Comparison of ENCODE assay signal across 8 mouse cellular contexts in the genomic region with DNA sequence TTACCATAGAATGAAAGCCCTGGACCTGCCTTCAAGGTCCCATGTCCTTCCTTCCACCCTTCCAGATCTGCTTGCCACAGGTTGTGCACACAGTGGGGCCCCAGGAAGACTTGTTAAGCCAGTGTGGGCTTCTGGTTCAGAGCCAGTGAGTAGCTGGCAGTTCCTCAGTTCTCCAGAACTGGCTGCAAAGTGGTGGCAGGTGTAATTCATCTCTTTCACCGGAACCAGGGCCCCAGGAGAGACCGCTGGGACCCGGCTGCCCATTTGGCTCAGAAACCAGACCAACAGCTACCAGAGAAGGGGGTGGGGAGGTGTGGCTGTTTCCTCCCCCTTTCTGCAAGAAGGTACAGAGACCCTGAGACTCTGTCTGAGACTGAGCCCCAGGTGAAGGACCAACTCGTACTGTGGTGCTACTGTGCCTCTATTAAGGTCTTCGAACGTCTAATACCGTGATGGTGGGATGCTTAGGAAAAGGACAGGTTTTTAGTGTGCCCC. TPM values are rescaled to one million over a fixed set of nuclear protein-coding genes. Genes with fewer than 3 reads are reported as not detected.
DNase-seq lines count a peak whose midpoint lies in the region; ATAC-seq and TF ChIP-seq lines count a peak whose summit lies in the region.

No protein-coding gene starts in this region.

- H3K36me3 ChIP-seq in E14TG2a.4 (ENCODE audit: insufficient read depth, low read length) = no peaks in the 10 kb centered on the region
- no peaks in the 10 kb centered on the region for H3K36me3 ChIP-seq in forebrain, embryonic 16.5 days (ENCODE audit: control insufficient read depth, insufficient read depth)
- H3K36me3 ChIP-seq in liver, embryonic 16.5 days (ENCODE audit: control insufficient read depth, insufficient read depth) = no peaks in the 10 kb centered on the region

- peak overlapping the region; percentile 83 for H3K4me3 ChIP-seq in E14TG2a.4 (replicated peaks; ENCODE audit: low read length)
- H3K4me3 ChIP-seq in brown adipose tissue, adult 24 weeks (ENCODE audit: insufficient read depth, low read depth, low read length) = peak overlapping the region; percentile 96
- peak overlapping the region; percentile 77 for H3K4me3 ChIP-seq in forebrain, embryonic 16.5 days (replicated peaks; ENCODE audit: low read length)
- no peak overlapping the region for H3K4me3 ChIP-seq in liver, embryonic 16.5 days (ENCODE audit: low read depth, low read length)
- peak overlapping the region; percentile 58 for H3K4me3 ChIP-seq in olfactory bulb, adult 2 months (ENCODE audit: insufficient read depth, low read depth, low read length)

- peaks cover 4% of the 10 kb centered on the region for H3K9me3 ChIP-seq in E14TG2a.4 (ENCODE audit: low read length)
- H3K9me3 ChIP-seq in forebrain, embryonic 16.5 days (ENCODE audit: control insufficient read depth, low read length) = no peaks in the 10 kb centered on the region
- H3K9me3 ChIP-seq in liver, embryonic 16.5 days (replicated peaks; ENCODE audit: control insufficient read depth, low read length) = no peaks in the 10 kb centered on the region; the same call in 1 of the 2 replicates

- H3K4me1 ChIP-seq in E14TG2a.4 (replicated peaks; ENCODE audit: low read depth, low read length) = peaks cover 66% of the 10 kb centered on the region
- H3K4me1 ChIP-seq in brown adipose tissue, adult 24 weeks (ENCODE audit: control insufficient read depth, insufficient read depth, insufficient read length, low read length) = peaks cover 6% of the 10 kb centered on the region
- H3K4me1 ChIP-seq in forebrain, embryonic 16.5 days (replicated peaks; ENCODE audit: control insufficient read depth, insufficient read depth, low read length) = peaks cover 15% of the 10 kb centered on the region
- H3K4me1 ChIP-seq in liver, embryonic 16.5 days (ENCODE audit: control insufficient read depth, low read depth, low read length) = peaks cover 3% of the 10 kb centered on the region; the same call in 1 of the 2 replicates
- peaks cover 19% of the 10 kb centered on the region for H3K4me1 ChIP-seq in olfactory bulb, adult 2 months (ENCODE audit: control insufficient read depth, insufficient read depth, low read length)

- no peak overlapping the region for H3K9ac ChIP-seq in forebrain, embryonic 16.5 days (replicated peaks; ENCODE audit: low read depth, low read length)
- H3K9ac ChIP-seq in liver, embryonic 16.5 days (ENCODE audit: low read depth, low read length) = no peak overlapping the region

- peak overlapping the region; percentile 83 for H3K27ac ChIP-seq in brown adipose tissue, adult 24 weeks (replicated peaks; ENCODE audit: low read depth, low read length)
- no peak overlapping the region for H3K27ac ChIP-seq in forebrain, embryonic 16.5 days (ENCODE audit: low read length)
- no peak overlapping the region for H3K27ac ChIP-seq in liver, embryonic 16.5 days (ENCODE audit: low read length)
- no peak overlapping the region for H3K27ac ChIP-seq in olfactory bulb, adult 2 months (ENCODE audit: insufficient read depth, low read depth, low read length)

- WGBS in forebrain, embryonic 16.5 days = 12% methylated on average over 7 of the region's 7 CpGs
- 14% methylated on average over 7 of the region's 7 CpGs for WGBS in liver, embryonic 16.5 days (ENCODE audit: insufficient replicate concordance)
- WGBS in olfactory bulb, adult 2 months = 6% methylated on average over 7 of the region's 7 CpGs

- TF ChIP-seq CTCF in E14TG2a.4 (conservative IDR thresholded peaks at IDR 0.05; ENCODE audit: low read length) = no peak
- no peak for TF ChIP-seq CTCF in olfactory bulb, adult 2 months (IDR thresholded peaks at IDR 0.05; ENCODE audit: insufficient read depth, low read depth, low read length)

- TF ChIP-seq POLR2A in olfactory bulb, adult 2 months (IDR thresholded peaks at IDR 0.05; ENCODE audit: insufficient read depth, low read depth, low read length) = no peak

- DNase-seq in layer of hippocampus, adult 8-10 months (ENCODE audit: low spot score in 2 of 2) = no peak
- no peak for DNase-seq in layer of hippocampus, postnatal 25 days (ENCODE audit: extremely low spot score in 1 of 2, low spot score in 1 of 2)

- H3K27me3 ChIP-seq in E14TG2a.4 (ENCODE audit: insufficient read depth, low read length) = peaks cover 33% of the 10 kb centered on the region
- no peaks in the 10 kb centered on the region for H3K27me3 ChIP-seq in forebrain, embryonic 16.5 days (replicated peaks; ENCODE audit: control insufficient read depth, insufficient read depth, low read length)
- peaks cover 32% of the 10 kb centered on the region for H3K27me3 ChIP-seq in liver, embryonic 16.5 days (ENCODE audit: control insufficient read depth, insufficient read depth, low read depth, low read length)

- peak; percentile 5; the same call in 1 of the 2 replicates for ATAC-seq in forebrain, embryonic 16.5 days
- peak; percentile 36 for ATAC-seq in inflammation-experienced regulatory T-cells, adult 6 months
- no peak for ATAC-seq in liver, embryonic 16.5 days (ENCODE audit: low read depth)

- H3K4me2 ChIP-seq in forebrain, embryonic 16.5 days (ENCODE audit: low read length) = peak overlapping the region; percentile 95
- H3K4me2 ChIP-seq in liver, embryonic 16.5 days (ENCODE audit: low read depth, low read length) = peak overlapping the region; percentile 67; the same call in 1 of the 2 replicates

RNA-seq across cellular contexts. Expression of gene Lurap1, which starts 7.8 kb away (rescaled TPM):
- 17.5 and 22.9 TPM in 2 replicates for polyA plus RNA-seq in brown adipose tissue, adult 24 weeks (2012; ENCODE audit: insufficient read depth, insufficient read length, missing spikeins)
- 2.6 and 2.7 TPM in 2 replicates for polyA plus RNA-seq in forebrain, embryonic 16.5 days (2015; fragmentation: Nextera tagmentation; extraction: Ambion mirVana)
- under 1 TPM; 0.43 to 0.75 (median 0.63) TPM for polyA plus RNA-seq in inflammation-experienced regulatory T-cells, adult 6 months (2017; shearing (Covaris generic))
- polyA plus RNA-seq in liver, embryonic 16.5 days (2015; fragmentation: Nextera tagmentation; extraction: Ambion mirVana) = 0.26 and 0.38 TPM in 2 replicates
- polyA plus RNA-seq in olfactory bulb, adult 2 months (2012; ENCODE audit: insufficient read depth, insufficient read length, low replicate concordance, missing spikeins) = not detected in 2 replicates
- total RNA-seq in layer of hippocampus, adult 8-10 months (2022) = 10 to 100 TPM; 21.9 to 23.7 (median 23.3) TPM
- total RNA-seq in layer of hippocampus, postnatal 25 days (2021) = 10 to 100 TPM; 19.7 to 23.7 TPM

RNA-seq across cellular contexts. Expression of gene Pomgnt1, which starts 19.7 kb away (rescaled TPM):
- polyA plus RNA-seq in brown adipose tissue, adult 24 weeks (2012; ENCODE audit: insufficient read depth, insufficient read length, missing spikeins) = 37.6 and 49.5 TPM in 2 replicates
- 61.5 and 67.3 TPM in 2 replicates for polyA plus RNA-seq in forebrain, embryonic 16.5 days (2015; fragmentation: Nextera tagmentation; extraction: Ambion mirVana)
- polyA plus RNA-seq in inflammation-experienced regulatory T-cells, adult 6 months (2017; shearing (Covaris generic)) = 10 to 100 TPM in 1 of 3 experiments, 1 to 10 TPM in 2; 7.5 to 11.5 (median 7.7) TPM
- 10.4 and 11.8 TPM in 2 replicates for polyA plus RNA-seq in liver, embryonic 16.5 days (2015; fragmentation: Nextera tagmentation; extraction: Ambion mirVana)
- not detected in 2 replicates for polyA plus RNA-seq in olfactory bulb, adult 2 months (2012; ENCODE audit: insufficient read depth, insufficient read length, low replicate concordance, missing spikeins)
- total RNA-seq in layer of hippocampus, adult 8-10 months (2022) = 10 to 100 TPM; 69.7 to 76.0 (median 72.0) TPM
- total RNA-seq in layer of hippocampus, postnatal 25 days (2021) = 10 to 100 TPM; 64.5 to 68.6 TPM

RNA-seq across cellular contexts. Expression of gene Rad54l, which starts 19.9 kb away (rescaled TPM):
- 0.36 TPM in 1 of 2 replicates, not detected in the other for polyA plus RNA-seq in brown adipose tissue, adult 24 weeks (2012; ENCODE audit: insufficient read depth, insufficient read length, missing spikeins)
- 18.6 and 18.8 TPM in 2 replicates for polyA plus RNA-seq in forebrain, embryonic 16.5 days (2015; fragmentation: Nextera tagmentation; extraction: Ambion mirVana)
- polyA plus RNA-seq in inflammation-experienced regulatory T-cells, adult 6 months (2017; shearing (Covaris generic)) = 10 to 100 TPM in 1 of 3 experiments, 1 to 10 TPM in 2; 4.6 to 23.5 (median 5.7) TPM
- polyA plus RNA-seq in liver, embryonic 16.5 days (2015; fragmentation: Nextera tagmentation; extraction: Ambion mirVana) = 23.1 and 23.7 TPM in 2 replicates
- not detected in 2 replicates for polyA plus RNA-seq in olfactory bulb, adult 2 months (2012; ENCODE audit: insufficient read depth, insufficient read length, low replicate concordance, missing spikeins)
- total RNA-seq in layer of hippocampus, adult 8-10 months (2022) = 1 to 10 TPM in 1 of 4 experiments, under 1 TPM in 3; 0.41 to 1.1 (median 0.72) TPM
- total RNA-seq in layer of hippocampus, postnatal 25 days (2021) = under 1 TPM; 0.54 to 0.99 TPM

RNA-seq across cellular contexts. Expression of gene Tspan1, which starts 24.0 kb away (rescaled TPM):
- polyA plus RNA-seq in brown adipose tissue, adult 24 weeks (2012; ENCODE audit: insufficient read depth, insufficient read length, missing spikeins) = not detected in 2 replicates
- 0.10 and 0.19 TPM in 2 replicates for polyA plus RNA-seq in forebrain, embryonic 16.5 days (2015; fragmentation: Nextera tagmentation; extraction: Ambion mirVana)
- polyA plus RNA-seq in inflammation-experienced regulatory T-cells, adult 6 months (2017; shearing (Covaris generic)) = not detected
- 0.27 TPM in 1 of 2 replicates, not detected in the other for polyA plus RNA-seq in liver, embryonic 16.5 days (2015; fragmentation: Nextera tagmentation; extraction: Ambion mirVana)
- not detected in 2 replicates for polyA plus RNA-seq in olfactory bulb, adult 2 months (2012; ENCODE audit: insufficient read depth, insufficient read length, low replicate concordance, missing spikeins)
- not detected for total RNA-seq in layer of hippocampus, adult 8-10 months (2022)
- not detected for total RNA-seq in layer of hippocampus, postnatal 25 days (2021)

RNA-seq across cellular contexts. Expression of gene 1700042G07Rik, which starts 29.8 kb away (rescaled TPM):
- not detected in 2 replicates for polyA plus RNA-seq in brown adipose tissue, adult 24 weeks (2012; ENCODE audit: insufficient read depth, insufficient read length, missing spikeins)
- not detected in 2 replicates for polyA plus RNA-seq in forebrain, embryonic 16.5 days (2015; fragmentation: Nextera tagmentation; extraction: Ambion mirVana)
- not detected for polyA plus RNA-seq in inflammation-experienced regulatory T-cells, adult 6 months (2017; shearing (Covaris generic))
- not detected in 2 replicates for polyA plus RNA-seq in liver, embryonic 16.5 days (2015; fragmentation: Nextera tagmentation; extraction: Ambion mirVana)
- not detected in 2 replicates for polyA plus RNA-seq in olfactory bulb, adult 2 months (2012; ENCODE audit: insufficient read depth, insufficient read length, low replicate concordance, missing spikeins)
- not detected for total RNA-seq in layer of hippocampus, adult 8-10 months (2022)
- total RNA-seq in layer of hippocampus, postnatal 25 days (2021) = not detected
